Mouse (Mus musculus): ENCODE data around the gene Cdk20. TPM values are rescaled to one million over a fixed set of nuclear protein-coding genes. Genes with fewer than 3 reads are reported as not detected.

Cdk20 gene
- total and polyA plus RNA-seq, 2 experiments: 4.0 to 15.7 TPM

- Histone ChIP-seq H3K79me2 (ENCODE audit: control insufficient read depth, insufficient read depth, low read length) (no peaks in the 10 kb centered on the region), H3K4me3 (ENCODE audit: insufficient read depth, low read depth, low read length) (no peak overlapping the region), H3K27me3 (ENCODE audit: control insufficient read depth, insufficient read depth, low read length) (no peaks in the 10 kb centered on the region), H3K4me1 (ENCODE audit: control insufficient read depth, insufficient read depth, low read length) (peaks cover 2% of the 10 kb centered on the region; the same call in 1 of the 2 replicates), H3K36me3 (ENCODE audit: control insufficient read depth, insufficient read depth, low read length) (no peaks in the 10 kb centered on the region), H3K9ac (ENCODE audit: low read depth, low read length) (no peak overlapping the region), H3K27ac (replicated peaks; ENCODE audit: insufficient read depth, low read depth, low read length) (no peak overlapping the region)
- TF ChIP-seq CTCF (IDR thresholded peaks at IDR 0.05; ENCODE audit: low read depth, low read length): no peak
- no peak for TF ChIP-seq POLR2A (IDR thresholded peaks at IDR 0.05; ENCODE audit: extremely low read depth, insufficient read depth, low read length)
- WGBS: 31% methylated on average over 3 of the region's 3 CpGs
- DNase-seq (ENCODE audit: extremely low read depth, low read depth, low spot score): peak; percentile 60
These were observed 7.8 kb upstream of the Cdk20 start for GRCm38 (mm10) chr13:64424347-64424746.

DNA sequence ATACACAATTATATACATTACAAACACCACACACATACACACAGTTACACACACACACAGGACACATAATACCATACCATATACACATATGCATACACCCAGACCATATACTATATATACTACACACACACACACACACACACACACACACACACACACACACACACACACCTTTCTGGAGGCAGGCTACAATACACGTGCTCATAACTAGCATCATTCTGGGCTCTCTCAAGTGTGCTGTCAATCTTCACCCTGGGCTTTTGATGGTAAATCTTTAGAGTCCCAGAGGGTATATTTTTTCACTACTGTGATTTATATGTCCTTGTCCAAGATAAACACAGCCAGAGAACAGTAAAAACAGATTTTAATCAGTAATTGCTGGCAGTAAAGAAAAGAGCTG is 6.8 kb upstream of the Cdk20 start:
- TF ChIP-seq CTCF (IDR thresholded peaks at IDR 0.05; ENCODE audit: low read depth, low read length) (no peak), POLR2A (IDR thresholded peaks at IDR 0.05; ENCODE audit: extremely low read depth, insufficient read depth, low read length) (no peak)
- Histone ChIP-seq H3K27ac (replicated peaks; ENCODE audit: insufficient read depth, low read depth, low read length) (no peak overlapping the region), H3K9ac (ENCODE audit: low read depth, low read length) (no peak overlapping the region), H3K79me2 (ENCODE audit: control insufficient read depth, insufficient read depth, low read length) (no peaks in the 10 kb centered on the region), H3K36me3 (ENCODE audit: control insufficient read depth, insufficient read depth, low read length) (no peaks in the 10 kb centered on the region), H3K27me3 (ENCODE audit: control insufficient read depth, insufficient read depth, low read length) (no peaks in the 10 kb centered on the region), H3K4me3 (ENCODE audit: insufficient read depth, low read depth, low read length) (no peak overlapping the region), H3K4me1 (ENCODE audit: control insufficient read depth, insufficient read depth, low read length) (peaks cover 2% of the 10 kb centered on the region; the same call in 1 of the 2 replicates)
- WGBS: 62% methylated on average over 1 of the region's 1 CpGs
- DNase-seq (ENCODE audit: extremely low read depth, low read depth, low spot score): no peak

GRCm38 (mm10) chr13:64429328-64429727 is 2.8 kb upstream of the Cdk20 start:
- no peaks in the 10 kb centered on the region for H3K36me3 ChIP-seq (ENCODE audit: control insufficient read depth, insufficient read depth, low read length)
- H3K4me1 ChIP-seq (ENCODE audit: control insufficient read depth, insufficient read depth, low read length): peaks cover 4% of the 10 kb centered on the region
- no peaks in the 10 kb centered on the region for H3K79me2 ChIP-seq (ENCODE audit: control insufficient read depth, insufficient read depth, low read length)
- H3K4me3 ChIP-seq (ENCODE audit: insufficient read depth, low read depth, low read length): no peak overlapping the region
- H3K9ac ChIP-seq (ENCODE audit: low read depth, low read length): no peak overlapping the region
- H3K27ac ChIP-seq (replicated peaks; ENCODE audit: insufficient read depth, low read depth, low read length): no peak overlapping the region
- DNase-seq (ENCODE audit: extremely low read depth, low read depth, low spot score): peak; percentile 40
- WGBS: 13% methylated on average over 1 of the region's 1 CpGs
- no peak for TF ChIP-seq POLR2A (IDR thresholded peaks at IDR 0.05; ENCODE audit: extremely low read depth, insufficient read depth, low read length)
- peak; percentile 49 for TF ChIP-seq CTCF (IDR thresholded peaks at IDR 0.05; ENCODE audit: low read depth, low read length)
- no peaks in the 10 kb centered on the region for H3K27me3 ChIP-seq (ENCODE audit: control insufficient read depth, insufficient read depth, low read length)

GRCm38 (mm10) chr13:64437801-64438200 is 5.7 kb downstream of the Cdk20 start:
- Histone ChIP-seq H3K79me2 (ENCODE audit: control insufficient read depth, insufficient read depth, low read length) (no peaks in the 10 kb centered on the region), H3K27ac (replicated peaks; ENCODE audit: insufficient read depth, low read depth, low read length) (no peak overlapping the region), H3K36me3 (ENCODE audit: control insufficient read depth, insufficient read depth, low read length) (peaks cover 3% of the 10 kb centered on the region; the same call in 1 of the 2 replicates), H3K9ac (ENCODE audit: low read depth, low read length) (no peak overlapping the region), H3K4me1 (ENCODE audit: control insufficient read depth, insufficient read depth, low read length) (peaks cover 2% of the 10 kb centered on the region), H3K4me3 (ENCODE audit: insufficient read depth, low read depth, low read length) (no peak overlapping the region), H3K27me3 (ENCODE audit: control insufficient read depth, insufficient read depth, low read length) (no peaks in the 10 kb centered on the region)
- TF ChIP-seq POLR2A (IDR thresholded peaks at IDR 0.05; ENCODE audit: extremely low read depth, insufficient read depth, low read length): no peak
- TF ChIP-seq CTCF (IDR thresholded peaks at IDR 0.05; ENCODE audit: low read depth, low read length): no peak
- WGBS: 37% methylated on average over 7 of the region's 7 CpGs
- DNase-seq (ENCODE audit: extremely low read depth, low read depth, low spot score): no peak

DNA sequence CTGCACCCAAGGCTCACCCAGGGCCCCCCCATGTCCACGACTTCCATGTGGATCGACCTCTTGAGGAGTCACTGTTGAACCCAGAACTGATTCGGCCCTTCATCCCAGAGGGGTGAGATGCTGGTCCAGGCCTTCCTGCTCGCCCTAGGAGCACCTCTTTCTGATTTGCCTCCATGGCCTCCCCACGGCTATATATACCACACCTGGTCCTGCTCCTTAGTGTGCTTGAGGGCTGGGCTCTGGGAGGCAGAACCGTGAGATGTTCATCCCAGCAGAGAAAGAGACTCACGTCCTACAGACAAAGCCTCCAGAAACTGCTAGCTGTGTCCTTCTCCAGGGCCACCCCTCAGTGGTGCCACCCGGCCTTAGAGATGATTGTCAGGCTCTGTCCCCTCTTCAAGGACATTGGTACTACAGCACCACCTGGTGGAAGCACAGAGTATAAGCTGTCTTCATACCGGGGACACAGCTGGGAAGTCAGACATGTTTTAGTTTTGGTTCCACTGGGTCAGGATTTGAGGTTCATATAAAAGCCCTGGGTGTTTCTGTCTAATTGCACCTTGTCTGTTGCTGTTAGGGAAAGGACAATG is 6.8 kb downstream of the Cdk20 start:
- H3K36me3 ChIP-seq (ENCODE audit: control insufficient read depth, insufficient read depth, low read length): peaks cover 3% of the 10 kb centered on the region; the same call in 1 of the 2 replicates
- TF ChIP-seq POLR2A (IDR thresholded peaks at IDR 0.05; ENCODE audit: extremely low read depth, insufficient read depth, low read length) (no peak), CTCF (IDR thresholded peaks at IDR 0.05; ENCODE audit: low read depth, low read length) (peak; percentile 78)
- H3K79me2 ChIP-seq (ENCODE audit: control insufficient read depth, insufficient read depth, low read length): no peaks in the 10 kb centered on the region
- H3K4me3 ChIP-seq (ENCODE audit: insufficient read depth, low read depth, low read length): no peak overlapping the region
- 53% methylated on average over 9 of the region's 9 CpGs for WGBS
- DNase-seq (ENCODE audit: extremely low read depth, low read depth, low spot score): peak; percentile 59
- H3K4me1 ChIP-seq (ENCODE audit: control insufficient read depth, insufficient read depth, low read length): no peaks in the 10 kb centered on the region
- H3K27ac ChIP-seq (replicated peaks; ENCODE audit: insufficient read depth, low read depth, low read length): no peak overlapping the region
- no peaks in the 10 kb centered on the region for H3K27me3 ChIP-seq (ENCODE audit: control insufficient read depth, insufficient read depth, low read length)
- no peak overlapping the region for H3K9ac ChIP-seq (ENCODE audit: low read depth, low read length)

DNA sequence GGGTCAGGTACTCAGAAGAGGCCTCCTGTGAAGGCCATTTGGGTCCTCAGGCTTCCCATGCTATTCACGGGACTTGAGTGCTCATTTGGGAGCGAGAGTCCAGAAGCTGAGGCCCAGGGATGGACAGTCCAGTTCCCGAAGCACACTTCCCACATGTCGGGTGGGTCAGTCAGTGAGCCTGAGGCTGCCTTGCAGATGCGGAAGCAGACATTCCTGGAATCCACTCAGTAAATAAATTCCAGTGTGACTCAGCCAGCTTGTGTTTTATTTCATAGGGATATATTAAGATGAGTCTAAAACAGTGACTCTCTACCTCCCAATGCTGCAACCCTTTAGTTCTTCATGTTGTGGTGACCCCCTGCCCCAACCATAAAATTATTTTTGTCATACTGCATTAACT is 7.4 kb downstream of the Cdk20 start:
- Histone ChIP-seq H3K4me1 (ENCODE audit: control insufficient read depth, insufficient read depth, low read length) (no peaks in the 10 kb centered on the region), H3K27me3 (ENCODE audit: control insufficient read depth, insufficient read depth, low read length) (no peaks in the 10 kb centered on the region), H3K79me2 (ENCODE audit: control insufficient read depth, insufficient read depth, low read length) (no peaks in the 10 kb centered on the region), H3K4me3 (ENCODE audit: insufficient read depth, low read depth, low read length) (no peak overlapping the region), H3K27ac (replicated peaks; ENCODE audit: insufficient read depth, low read depth, low read length) (no peak overlapping the region), H3K9ac (ENCODE audit: low read depth, low read length) (no peak overlapping the region), H3K36me3 (ENCODE audit: control insufficient read depth, insufficient read depth, low read length) (peaks cover 3% of the 10 kb centered on the region; the same call in 1 of the 2 replicates)
- no peak for TF ChIP-seq CTCF (IDR thresholded peaks at IDR 0.05; ENCODE audit: low read depth, low read length)
- no peak for TF ChIP-seq POLR2A (IDR thresholded peaks at IDR 0.05; ENCODE audit: extremely low read depth, insufficient read depth, low read length)
- 67% methylated on average over 5 of the region's 5 CpGs for WGBS
- DNase-seq (ENCODE audit: extremely low read depth, low read depth, low spot score): peak; percentile 4

Measured in liver, adult 2 months (tissue).